Mouse (Mus musculus): Measurements from ENCODE around the gene Ciz1. TPM values are rescaled to one million over a fixed set of nuclear protein-coding genes. Genes with fewer than 3 reads are reported as not detected.

Gene Ciz1
- polyA plus RNA-seq, 2 experiments: 13.1 to 40.3 TPM

GRCm38 (mm10) chr2:32327200-32327599 lies 24.9 kb upstream of the Ciz1 start:
- ATAC-seq (ENCODE audit: insufficient read depth) (no peak), DNase-seq (ENCODE audit: low read depth in 3 of 3, low spot score in 3 of 3) (no peak)
- Histone ChIP-seq H3K4me3 (ENCODE audit: insufficient read depth in 1 of 2, low read depth in 2 of 2, low read length in 2 of 2) (no peak overlapping the region), H3K27me3 (ENCODE audit: control insufficient read depth, insufficient read depth, low read length) (no peaks in the 10 kb centered on the region), H3K9ac (replicated peaks) (no peak overlapping the region), H3K27ac (no peak overlapping the region), H3K9me3 (ENCODE audit: control insufficient read depth, low read length) (no peaks in the 10 kb centered on the region), H3K4me1 (replicated peaks; ENCODE audit: control insufficient read depth in 2 of 2, insufficient read depth in 2 of 2, low read length in 1 of 2) (peaks cover 0 to 2% of the 10 kb centered on the region in 2 experiments; a peak in 1 of 4 replicates), H3K4me2 (ENCODE audit: low read depth) (no peak overlapping the region), H3K36me3 (replicated peaks; ENCODE audit: control insufficient read depth, insufficient read depth, low read depth) (no peaks in the 10 kb centered on the region)
- 73% methylated on average over 4 of the region's 4 CpGs for WGBS (ENCODE audit: insufficient replicate concordance)
- TF ChIP-seq CTCF (IDR thresholded peaks at IDR 0.05; ENCODE audit: low read depth) (no peak), EP300 (IDR thresholded peaks at IDR 0.05; ENCODE audit: low read depth) (no peak)

GRCm38 (mm10) chr2:32328911-32329460 lies 23.1 kb upstream of the Ciz1 start:
- H3K4me2 ChIP-seq (ENCODE audit: low read depth): no peak overlapping the region
- no peak overlapping the region for H3K27ac ChIP-seq
- WGBS (ENCODE audit: insufficient replicate concordance): 41% methylated on average over 13 of the region's 13 CpGs
- no peaks in the 10 kb centered on the region for H3K36me3 ChIP-seq (replicated peaks; ENCODE audit: control insufficient read depth, insufficient read depth, low read depth)
- no peaks in the 10 kb centered on the region for H3K9me3 ChIP-seq (ENCODE audit: control insufficient read depth, low read length)
- DNase-seq (ENCODE audit: low read depth in 3 of 3, low spot score in 3 of 3): no peak
- no peaks in the 10 kb centered on the region for H3K27me3 ChIP-seq (ENCODE audit: control insufficient read depth, insufficient read depth, low read length)
- ATAC-seq (ENCODE audit: insufficient read depth): no peak
- no peak overlapping the region for H3K4me3 ChIP-seq (ENCODE audit: insufficient read depth in 1 of 2, low read depth in 2 of 2, low read length in 2 of 2)
- no peak overlapping the region for H3K9ac ChIP-seq (replicated peaks)
- peaks cover 0 to 2% of the 10 kb centered on the region in 2 experiments; a peak in 1 of 4 replicates for H3K4me1 ChIP-seq (replicated peaks; ENCODE audit: control insufficient read depth in 2 of 2, insufficient read depth in 2 of 2, low read length in 1 of 2)
- TF ChIP-seq EP300 (IDR thresholded peaks at IDR 0.05; ENCODE audit: low read depth) (no peak), CTCF (IDR thresholded peaks at IDR 0.05; ENCODE audit: low read depth) (no peak)

GRCm38 (mm10) chr2:32329531-32329930 lies 22.6 kb upstream of the Ciz1 start:
- ATAC-seq (ENCODE audit: insufficient read depth): no peak
- Histone ChIP-seq H3K4me3 (ENCODE audit: insufficient read depth in 1 of 2, low read depth in 2 of 2, low read length in 2 of 2) (no peak overlapping the region), H3K27ac (no peak overlapping the region), H3K9ac (replicated peaks) (no peak overlapping the region), H3K27me3 (ENCODE audit: control insufficient read depth, insufficient read depth, low read length) (no peaks in the 10 kb centered on the region), H3K9me3 (ENCODE audit: control insufficient read depth, low read length) (no peaks in the 10 kb centered on the region), H3K36me3 (replicated peaks; ENCODE audit: control insufficient read depth, insufficient read depth, low read depth) (no peaks in the 10 kb centered on the region), H3K4me2 (ENCODE audit: low read depth) (no peak overlapping the region), H3K4me1 (replicated peaks; ENCODE audit: control insufficient read depth in 2 of 2, insufficient read depth in 2 of 2, low read length in 1 of 2) (peaks cover 0 to 2% of the 10 kb centered on the region in 2 experiments; a peak in 1 of 4 replicates)
- no peak for TF ChIP-seq EP300 (IDR thresholded peaks at IDR 0.05; ENCODE audit: low read depth)
- DNase-seq (ENCODE audit: low read depth in 3 of 3, low spot score in 3 of 3): no peak
- 54% methylated on average over 6 of the region's 6 CpGs for WGBS (ENCODE audit: insufficient replicate concordance)

GRCm38 (mm10) chr2:32332159-32332558 lies 20.0 kb upstream of the Ciz1 start:
- no peaks in the 10 kb centered on the region; the same call in 1 of the 2 replicates for H3K27me3 ChIP-seq (ENCODE audit: control insufficient read depth, insufficient read depth, low read length)
- DNase-seq (ENCODE audit: low read depth in 3 of 3, low spot score in 3 of 3): no peak
- WGBS (ENCODE audit: insufficient replicate concordance): 60% methylated on average over 5 of the region's 5 CpGs

GRCm38 (mm10) chr2:32335888-32336287 lies 16.2 kb upstream of the Ciz1 start:
- Histone ChIP-seq H3K4me1 (replicated peaks; ENCODE audit: control insufficient read depth in 2 of 2, insufficient read depth in 2 of 2, low read length in 1 of 2) (no peaks in the 10 kb centered on the region), H3K36me3 (replicated peaks; ENCODE audit: control insufficient read depth, insufficient read depth, low read depth) (no peaks in the 10 kb centered on the region), H3K4me2 (ENCODE audit: low read depth) (no peak overlapping the region), H3K4me3 (ENCODE audit: insufficient read depth in 1 of 2, low read depth in 2 of 2, low read length in 2 of 2) (no peak overlapping the region), H3K27me3 (ENCODE audit: control insufficient read depth, insufficient read depth, low read length) (no peaks in the 10 kb centered on the region; the same call in 1 of the 2 replicates), H3K27ac (no peak overlapping the region), H3K9me3 (ENCODE audit: control insufficient read depth, low read length) (no peaks in the 10 kb centered on the region), H3K9ac (replicated peaks) (no peak overlapping the region)
- 35% methylated on average over 15 of the region's 15 CpGs for WGBS (ENCODE audit: insufficient replicate concordance)
- TF ChIP-seq CTCF (IDR thresholded peaks at IDR 0.05; ENCODE audit: low read depth): no peak
- TF ChIP-seq EP300 (IDR thresholded peaks at IDR 0.05; ENCODE audit: low read depth): no peak
- no peak for ATAC-seq (ENCODE audit: insufficient read depth)
- no peak for DNase-seq (ENCODE audit: low read depth in 3 of 3, low spot score in 3 of 3)

More at GRCm38 (mm10) chr2:32332159-32332558, 20.0 kb upstream of the Ciz1 start:
- Histone ChIP-seq H3K4me3 (ENCODE audit: insufficient read depth in 1 of 2, low read depth in 2 of 2, low read length in 2 of 2) (no peak overlapping the region), H3K4me2 (ENCODE audit: low read depth) (no peak overlapping the region), H3K4me1 (replicated peaks; ENCODE audit: control insufficient read depth in 2 of 2, insufficient read depth in 2 of 2, low read length in 1 of 2) (no peaks in the 10 kb centered on the region), H3K9ac (replicated peaks) (no peak overlapping the region), H3K9me3 (ENCODE audit: control insufficient read depth, low read length) (no peaks in the 10 kb centered on the region), H3K36me3 (replicated peaks; ENCODE audit: control insufficient read depth, insufficient read depth, low read depth) (no peaks in the 10 kb centered on the region), H3K27ac (no peak overlapping the region)
- ATAC-seq (ENCODE audit: insufficient read depth): no peak
- no peak for TF ChIP-seq CTCF (IDR thresholded peaks at IDR 0.05; ENCODE audit: low read depth)
- no peak for TF ChIP-seq EP300 (IDR thresholded peaks at IDR 0.05; ENCODE audit: low read depth)
